Mouse (Mus musculus): ENCODE measurements around the gene Atp6ap1l.
"Not testable (repeated sequence)": the region's sequence is repeated elsewhere in the genome, so short reads cannot be mapped to it uniquely, and the experiment has no call there.

The Atp6ap1l gene

DNA sequence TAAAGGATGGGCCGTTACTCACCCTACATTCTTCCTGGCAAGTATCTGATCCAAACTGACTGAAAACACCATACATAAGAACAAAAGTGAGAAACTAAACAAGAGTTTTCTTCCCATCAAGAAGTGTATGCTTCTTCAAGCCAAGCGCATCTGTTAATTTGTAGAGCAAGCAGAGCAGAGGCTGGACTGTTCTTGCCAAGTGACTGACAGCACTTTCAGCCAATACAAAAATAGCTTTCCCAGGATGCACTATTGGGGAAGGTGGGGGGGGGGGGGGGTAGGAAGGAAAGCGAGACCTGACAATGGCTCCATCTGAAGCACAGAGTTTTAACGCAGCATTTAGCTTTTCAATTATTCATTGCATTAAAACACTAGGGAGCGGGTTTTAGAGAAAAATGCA lies at the start of gene Atp6ap1l:
Gene Atp6ap1l, minus strand, starts transcription at position 180 of the 400 bp plus-strand sequence.
- no peak for DNase-seq (ENCODE audit: low spot score in 2 of 2)

DNA sequence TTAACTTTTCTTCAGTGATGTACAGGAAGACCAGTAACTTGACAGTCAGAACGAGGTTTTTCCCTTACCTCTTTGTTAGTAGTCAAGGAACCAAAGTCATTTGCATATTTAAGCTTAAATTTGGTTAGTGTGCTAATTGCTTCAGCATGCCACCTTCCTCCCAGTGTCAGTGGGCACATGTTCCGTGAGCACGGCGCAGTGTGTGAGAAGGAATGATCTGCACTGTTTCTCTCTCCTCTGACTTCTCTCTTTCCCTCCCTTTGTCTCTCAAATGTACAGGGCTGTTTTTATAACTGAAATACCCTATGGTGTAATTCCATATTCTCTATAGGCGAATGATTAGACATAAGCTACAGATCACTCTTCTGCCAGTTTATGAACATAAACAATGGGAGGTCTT lies 34.4 kb upstream of the Atp6ap1l start:
- no peak for DNase-seq (ENCODE audit: low spot score in 2 of 2)

DNA sequence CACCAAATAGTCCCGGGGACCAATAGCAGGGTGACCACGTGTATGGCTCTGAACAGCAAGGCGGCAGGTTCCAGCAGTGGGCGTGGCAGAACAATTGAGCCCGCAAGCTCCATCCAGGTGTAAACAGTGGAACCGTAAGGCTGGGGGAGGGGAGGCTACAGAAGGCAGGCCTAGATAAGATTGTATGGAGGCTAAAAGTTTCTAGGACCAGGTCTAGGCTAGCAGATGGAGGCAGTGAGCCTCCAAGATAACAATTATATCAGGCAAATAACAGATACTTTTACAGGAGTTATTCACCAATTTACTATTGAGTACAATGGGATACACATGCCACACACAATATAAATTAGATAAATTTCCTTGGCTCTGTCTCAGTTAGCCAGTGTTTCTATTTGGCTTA lies 34.0 kb upstream of the Atp6ap1l start:
- DNase-seq (ENCODE audit: low spot score in 2 of 2), result peak in 1 of 2 experiments; percentile 11

DNA sequence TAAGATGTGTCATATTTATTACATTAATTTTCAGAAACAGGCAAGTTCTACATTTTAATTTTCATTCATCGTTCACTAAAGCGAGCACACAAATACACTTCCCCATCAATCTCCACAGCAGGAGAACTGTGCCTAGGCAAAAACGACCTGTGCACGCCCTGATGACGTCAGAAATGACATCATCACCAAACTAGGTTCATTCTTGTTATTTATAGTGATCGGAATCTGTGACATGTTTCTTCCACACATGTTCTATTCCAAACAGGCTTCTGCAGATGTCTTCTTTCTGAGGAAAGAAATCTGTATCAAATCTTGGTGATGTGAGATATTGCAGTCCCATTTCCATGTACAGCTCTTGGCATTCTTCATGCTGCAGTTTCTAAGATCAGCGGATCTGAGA lies 30.7 kb upstream of the Atp6ap1l start:
- DNase-seq (ENCODE audit: low spot score in 2 of 2), result no peak

DNA sequence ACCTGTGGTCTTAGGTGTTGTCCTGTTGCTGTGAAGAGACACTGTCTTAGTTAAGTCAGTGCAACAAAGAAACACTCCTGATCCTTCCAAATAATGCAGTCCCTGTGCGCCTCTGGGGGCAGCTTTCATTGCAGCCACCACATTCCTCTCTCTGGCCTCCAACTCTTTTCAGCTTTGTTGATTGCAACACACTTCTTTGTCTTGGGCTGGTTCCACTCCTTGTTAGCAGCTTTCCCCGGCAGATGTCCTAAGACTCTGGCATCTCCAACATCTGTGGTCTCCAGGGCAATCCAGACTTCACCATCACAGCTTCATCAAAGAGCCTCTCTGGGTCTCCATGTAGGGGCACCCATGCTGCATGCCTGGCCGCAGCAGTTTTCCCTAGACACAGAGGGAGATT lies 28.1 kb upstream of the Atp6ap1l start:
- no peak for DNase-seq (ENCODE audit: low spot score in 2 of 2)

DNA sequence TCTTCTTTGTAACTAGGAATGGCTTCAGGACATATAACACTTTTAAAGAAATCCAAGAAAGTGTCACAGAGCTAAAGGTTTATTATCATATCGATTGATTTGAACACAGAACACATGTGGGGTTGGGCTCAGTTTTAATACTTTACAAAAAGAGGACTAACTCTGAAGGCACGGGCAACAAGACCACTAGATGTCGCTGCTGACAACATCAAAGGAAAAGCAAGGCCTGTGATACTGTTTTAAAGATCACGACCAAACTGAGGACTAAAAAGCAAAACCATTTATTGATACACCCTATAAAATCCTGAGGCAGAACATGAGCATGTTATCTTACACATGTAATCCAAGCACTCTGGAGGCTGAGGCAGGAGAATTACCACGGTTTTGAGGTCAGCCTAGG lies 24.7 kb upstream of the Atp6ap1l start:
- peak; percentile 18 to 58 for DNase-seq (ENCODE audit: low spot score in 2 of 2)

DNA sequence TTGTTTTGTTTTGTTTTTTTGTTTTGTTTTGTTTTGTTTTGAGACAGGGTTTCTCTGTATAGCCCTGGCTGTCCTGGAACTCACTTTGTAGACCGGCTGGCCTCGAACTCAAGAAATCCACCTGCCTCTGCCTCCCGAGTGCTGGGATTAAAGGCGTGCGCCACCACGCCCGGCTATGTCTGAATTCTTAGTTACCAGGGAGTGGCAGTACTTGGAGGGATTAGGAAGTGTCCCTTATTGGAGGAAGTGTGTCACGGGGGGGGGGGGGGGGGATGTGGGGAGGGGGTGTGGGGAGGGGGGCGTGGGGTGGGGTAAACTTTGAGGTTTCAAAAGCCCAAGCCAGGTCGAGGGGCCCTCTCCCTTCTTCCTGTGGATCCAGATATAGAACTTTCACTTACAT lies 23.1 kb upstream of the Atp6ap1l start:
- DNase-seq (ENCODE audit: low spot score in 2 of 2), result not testable (repeated sequence)

DNA sequence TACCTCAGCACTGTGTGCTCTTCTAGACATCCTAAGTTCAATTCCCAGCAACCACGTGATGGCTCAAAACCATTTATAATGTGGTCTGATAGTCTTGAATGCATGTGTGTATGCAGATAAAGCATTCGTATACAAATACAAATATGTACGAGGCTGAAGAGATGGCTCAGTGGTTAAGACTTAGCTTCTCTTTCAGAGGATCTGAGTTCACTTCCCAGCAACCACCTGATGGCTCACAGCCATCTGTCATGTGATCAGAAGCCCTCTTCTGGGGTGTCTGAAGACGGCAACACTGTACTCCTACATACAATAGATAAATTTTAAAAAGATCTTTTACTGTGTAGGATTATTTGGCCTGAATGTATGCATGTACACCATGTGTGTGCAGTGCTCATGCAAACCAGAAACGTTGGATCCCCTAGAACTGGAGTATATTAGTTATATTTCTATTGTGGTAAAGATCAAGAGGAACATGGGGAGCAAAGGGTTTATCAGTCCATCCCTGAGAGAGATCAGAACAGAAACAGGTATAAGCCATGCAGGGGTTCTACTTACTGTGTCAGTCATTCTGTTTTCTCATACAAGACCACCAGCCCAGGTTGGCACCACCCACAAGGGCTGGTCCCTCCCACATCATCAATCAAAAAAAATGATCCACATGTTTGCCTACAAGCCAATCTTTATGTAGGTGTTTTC lies 21.9 kb upstream of the Atp6ap1l start:
- DNase-seq (ENCODE audit: low spot score in 2 of 2), result no peak

DNA sequence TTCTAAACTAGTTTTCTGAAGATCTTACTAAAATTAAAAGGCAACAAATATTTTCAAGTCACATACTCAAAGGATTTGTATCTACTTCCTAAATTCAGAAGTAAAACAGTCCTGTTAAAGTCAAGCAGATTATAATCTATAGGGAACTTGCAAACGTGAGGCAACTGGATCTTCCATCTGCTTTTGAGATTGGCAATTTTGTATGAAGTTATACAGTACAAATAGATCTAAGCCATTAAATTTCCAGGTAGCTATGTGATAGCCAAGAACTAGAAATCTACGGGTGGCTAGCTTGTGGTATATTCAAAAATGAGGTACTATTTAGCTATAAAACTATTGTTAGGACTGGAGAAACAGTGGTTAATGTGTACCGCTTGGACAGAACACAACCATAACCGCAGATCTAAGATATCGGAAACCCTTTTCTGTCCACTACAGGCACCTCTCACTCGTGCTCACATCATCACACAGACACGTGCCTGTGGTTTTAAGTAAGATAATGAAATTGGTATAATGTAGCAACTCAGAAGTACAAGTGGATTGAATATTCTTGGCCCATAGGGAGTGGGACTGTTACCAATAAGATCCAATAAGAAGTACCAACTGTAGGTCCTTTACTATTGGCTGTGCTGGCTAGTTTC lies 21.1 kb upstream of the Atp6ap1l start:
- no peak for DNase-seq (ENCODE audit: low spot score in 2 of 2)

DNA sequence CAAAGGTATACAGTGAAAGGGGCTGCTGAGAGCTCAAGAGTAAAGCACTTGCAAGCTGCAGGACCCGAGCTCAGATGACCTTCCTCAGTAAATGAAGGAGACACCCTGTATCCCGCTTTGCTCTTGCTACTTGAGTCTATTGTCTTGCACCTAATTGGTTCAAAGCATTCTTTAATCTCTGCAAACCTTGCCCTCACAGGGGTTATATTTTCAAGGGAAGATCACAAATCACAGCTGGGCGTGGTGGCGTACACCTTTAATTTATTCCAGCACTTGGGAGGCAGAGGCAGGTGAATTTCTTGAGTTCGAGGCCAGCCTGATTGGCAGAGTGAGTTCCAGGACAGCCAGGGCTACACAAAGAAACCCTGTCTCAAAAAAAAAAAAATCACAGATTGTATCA lies 20.0 kb upstream of the Atp6ap1l start:
- no peak for DNase-seq (ENCODE audit: low spot score in 2 of 2)

DNA sequence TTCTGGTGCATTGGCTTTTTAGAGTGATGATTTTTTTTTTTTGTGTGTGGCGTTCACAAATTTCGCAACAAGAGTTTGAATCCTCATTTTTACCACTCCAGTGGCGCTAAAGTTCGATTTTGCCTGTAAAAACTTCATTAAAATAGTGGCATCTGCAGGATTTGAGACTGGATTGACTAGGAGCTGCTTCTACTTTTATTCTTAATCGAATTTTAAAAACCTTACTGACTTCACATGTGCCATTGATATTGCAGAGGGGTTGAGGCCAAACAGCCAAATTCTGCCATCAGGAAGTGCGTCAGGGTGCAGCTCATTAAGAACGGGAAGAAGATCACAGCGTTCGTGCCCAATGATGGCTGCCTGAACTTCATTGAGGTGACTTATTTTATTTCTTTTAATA lies 18.9 kb upstream of the Atp6ap1l start:
- no peak for DNase-seq (ENCODE audit: low spot score in 2 of 2)

DNA sequence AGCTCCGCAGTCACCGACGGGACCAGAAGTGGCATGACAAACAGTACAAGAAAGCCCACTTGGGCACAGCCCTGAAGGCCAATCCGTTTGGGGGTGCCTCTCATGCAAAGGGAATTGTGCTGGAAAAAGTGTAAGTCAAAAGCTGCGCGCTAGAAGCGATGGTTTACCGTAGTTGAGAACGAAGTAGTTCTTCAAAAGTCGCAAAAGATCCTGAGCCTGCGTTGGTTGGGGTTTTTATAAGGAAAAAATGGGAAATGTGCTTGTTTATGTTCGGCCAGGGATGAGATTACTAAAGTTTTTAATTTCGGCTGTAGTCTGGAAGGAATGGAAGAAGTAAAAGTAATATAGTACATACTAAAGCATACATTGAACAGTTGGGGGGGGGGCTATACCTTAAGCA lies 18.5 kb upstream of the Atp6ap1l start:
- DNase-seq (ENCODE audit: low spot score in 2 of 2), result not testable (repeated sequence)

DNA sequence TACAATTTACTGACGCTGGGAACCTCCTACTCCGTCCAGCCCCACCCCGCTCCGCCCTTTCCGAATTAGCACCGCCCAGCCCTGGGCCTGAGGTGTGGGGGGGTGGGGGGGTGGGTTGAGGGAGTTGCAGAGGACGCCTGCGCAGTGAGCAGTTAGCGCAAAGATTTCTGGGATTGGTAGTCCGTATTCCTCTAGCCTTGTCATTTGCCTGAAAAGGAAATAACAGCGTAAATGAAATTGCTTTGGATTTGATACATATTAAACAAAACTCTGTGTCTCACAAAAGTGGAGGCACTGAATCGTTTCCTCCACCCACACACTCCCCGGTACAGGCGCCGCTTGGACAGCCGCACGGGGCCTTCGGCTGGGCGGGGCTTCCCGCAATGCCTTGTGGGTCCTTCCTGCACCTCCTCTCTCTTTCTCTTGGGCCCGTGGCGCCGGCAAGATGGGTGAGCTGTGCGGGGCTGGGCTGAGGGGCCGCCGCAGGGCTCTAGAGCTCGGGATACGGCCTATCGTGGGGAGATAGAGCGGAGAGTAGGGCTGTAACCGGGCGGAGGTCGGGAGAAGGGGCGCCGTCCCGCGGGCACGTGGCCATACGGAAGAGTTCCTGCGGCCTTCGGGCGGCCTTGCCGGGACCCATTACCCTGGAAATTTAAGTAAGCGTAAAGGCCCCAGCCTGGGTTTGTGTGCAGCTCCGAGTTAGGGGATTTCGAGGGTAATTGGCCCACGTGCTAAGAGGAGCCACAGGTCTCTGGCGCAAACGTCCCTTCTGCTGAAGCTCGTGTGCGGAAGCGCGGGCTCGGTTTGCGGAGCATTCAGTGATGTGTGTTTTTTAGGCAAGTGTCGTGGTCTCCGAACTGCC lies 17.8 kb upstream of the Atp6ap1l start, which contains the start of gene Rps23:
Gene Rps23, plus strand, starts transcription at position 208 of the 862 bp plus-strand sequence.
- DNase-seq (ENCODE audit: low spot score in 2 of 2), result peak; percentile 83 to 87

DNA sequence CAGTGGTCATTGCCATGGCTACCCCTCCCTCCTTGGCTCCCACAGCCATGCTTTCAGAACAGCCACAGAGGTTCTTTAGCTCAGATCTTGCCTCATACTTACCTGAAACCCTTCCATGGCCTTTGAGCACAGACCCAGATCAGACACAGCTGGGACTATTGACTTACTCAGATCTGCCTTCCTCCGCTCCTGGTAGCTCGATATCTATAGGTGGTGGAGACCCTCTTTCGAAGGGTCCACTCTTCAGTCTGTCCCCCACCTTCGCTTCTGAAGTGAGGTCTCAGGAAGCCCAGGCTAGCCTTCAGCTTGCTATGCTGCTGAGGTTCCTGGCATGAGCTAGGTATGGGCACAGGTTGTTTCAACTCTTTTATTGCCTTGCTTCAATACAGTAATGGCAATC lies 9.6 kb upstream of the Atp6ap1l start:
- DNase-seq (ENCODE audit: low spot score in 2 of 2), result no peak

DNA sequence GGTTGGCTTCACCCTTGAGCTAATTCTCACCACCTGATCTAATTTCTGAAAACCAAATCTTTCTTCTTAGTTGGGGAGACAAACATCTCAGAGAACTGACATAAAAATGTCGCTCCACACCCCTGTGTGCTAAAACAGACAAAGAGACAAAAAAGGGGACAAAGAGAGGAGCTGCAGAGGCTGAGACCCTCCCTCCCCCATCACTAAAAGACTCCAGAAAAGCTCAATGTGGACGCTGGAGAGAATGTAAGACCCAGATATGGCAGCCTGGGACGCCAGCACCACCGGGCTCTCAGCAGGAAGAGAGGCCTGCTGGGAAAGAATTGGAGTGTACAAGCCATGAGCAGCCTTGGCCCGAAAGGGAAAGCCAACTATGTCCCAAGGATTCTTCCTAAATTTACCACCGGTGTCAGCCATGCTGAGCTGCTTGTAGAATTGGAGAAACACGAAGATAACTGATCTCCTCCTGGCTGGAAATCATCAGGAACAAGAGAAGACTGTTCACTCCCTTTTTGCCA lies 8.6 kb upstream of the Atp6ap1l start:
- DNase-seq (ENCODE audit: low spot score in 2 of 2), result no peak

DNA sequence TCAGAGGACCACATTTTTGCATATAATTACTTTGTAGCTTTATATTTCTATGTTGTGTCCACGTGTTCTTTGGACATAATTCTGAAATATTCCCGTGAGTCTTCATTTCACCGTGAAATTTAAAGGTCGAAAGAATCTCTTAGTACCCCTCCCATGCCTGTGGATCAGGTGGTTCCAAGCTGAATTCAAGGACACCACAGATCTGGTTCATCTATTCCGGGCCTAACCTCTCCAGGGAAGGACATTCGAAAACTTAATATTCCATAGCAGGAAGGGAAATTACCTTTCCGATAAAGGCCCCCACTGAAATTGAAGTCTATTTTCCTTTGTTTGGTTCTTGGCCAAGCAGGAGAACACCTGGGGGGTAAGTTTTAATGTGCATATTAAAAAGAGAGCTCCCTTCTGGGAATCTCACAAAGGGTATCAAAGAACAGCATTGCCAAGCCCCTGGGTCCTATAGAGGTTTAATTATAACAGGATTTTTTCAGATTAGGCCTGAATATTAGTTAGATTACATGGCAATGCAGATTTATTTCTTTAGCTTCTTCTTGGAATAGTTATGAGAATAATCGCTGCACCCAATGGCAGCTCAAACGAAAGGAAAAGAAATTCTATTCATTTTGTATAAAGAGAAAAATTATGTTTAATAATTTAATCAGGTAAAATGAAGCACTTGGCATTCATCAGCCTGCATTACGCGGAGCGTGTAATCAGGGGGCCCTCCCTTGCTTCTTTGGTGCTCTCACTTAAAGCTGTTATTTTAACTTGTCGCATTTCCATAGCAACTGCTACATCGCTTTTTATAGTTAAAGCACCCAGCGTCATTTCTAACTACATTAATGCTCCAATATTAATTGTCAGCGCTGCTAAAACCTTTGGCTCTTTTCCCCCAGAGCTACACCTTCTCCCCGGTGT lies 7.9 kb upstream of the Atp6ap1l start:
- no peak for DNase-seq (ENCODE audit: low spot score in 2 of 2)

DNA sequence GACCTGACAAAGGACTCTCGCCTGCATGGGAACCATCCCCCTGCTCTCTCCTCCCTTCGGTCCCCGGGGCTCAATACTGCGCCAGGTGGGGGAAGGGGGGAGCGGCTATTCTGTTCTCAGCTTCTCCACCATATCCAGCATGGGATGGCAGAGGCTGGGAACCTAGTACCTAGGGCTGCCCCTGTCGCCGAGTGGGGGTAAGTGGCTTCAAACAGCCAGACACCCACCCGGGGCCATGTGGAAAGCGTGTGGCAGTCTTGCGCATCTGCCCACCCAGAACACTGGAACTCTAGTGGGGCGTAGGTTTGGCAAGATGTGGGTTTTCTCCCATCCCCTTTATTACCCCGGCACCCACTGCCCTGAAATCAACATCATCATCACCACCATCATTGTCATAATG lies 2.2 kb upstream of the Atp6ap1l start:
- no peak for DNase-seq (ENCODE audit: low spot score in 2 of 2)

DNA sequence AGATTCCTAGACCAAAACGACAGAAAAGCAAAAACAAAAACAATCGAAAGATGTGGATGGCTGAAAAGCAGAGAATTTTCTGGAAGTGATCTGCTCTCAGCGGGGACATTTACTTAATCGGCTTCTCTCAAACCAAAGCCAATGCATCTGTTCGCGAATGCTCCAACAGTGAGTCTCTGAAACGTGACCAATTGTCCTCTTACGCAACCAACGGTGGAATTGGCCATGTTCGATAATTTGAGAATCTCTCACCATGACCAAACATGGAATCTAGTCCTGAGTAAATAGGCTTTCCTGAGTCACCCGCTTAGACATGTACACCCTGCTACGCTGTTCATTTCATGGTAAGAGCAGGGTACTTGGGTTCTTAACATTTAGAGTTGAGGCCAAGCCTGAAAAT lies 8.3 kb downstream of the Atp6ap1l start:
- DNase-seq (ENCODE audit: low spot score in 2 of 2), result no peak

DNA sequence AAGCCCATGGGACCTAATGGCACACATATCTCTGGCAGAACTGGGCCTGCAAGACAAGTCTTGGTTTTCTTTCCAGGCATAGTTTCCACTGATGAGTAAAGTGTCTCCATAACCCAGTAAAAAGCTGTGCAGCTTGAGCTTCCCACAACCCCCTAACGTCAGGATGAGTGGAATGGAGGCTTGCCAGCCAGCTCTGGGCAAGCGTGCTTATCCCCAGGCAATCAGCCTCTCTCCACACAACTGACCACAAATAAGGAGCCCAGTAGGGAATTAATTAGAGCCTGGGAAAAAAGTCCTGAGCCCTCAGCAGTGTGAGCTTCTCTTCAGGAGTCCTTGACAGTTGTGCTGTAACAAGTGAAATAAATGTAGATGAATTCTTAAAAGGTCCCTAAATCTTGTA lies 9.1 kb downstream of the Atp6ap1l start:
- no peak for DNase-seq (ENCODE audit: low spot score in 2 of 2)

DNA sequence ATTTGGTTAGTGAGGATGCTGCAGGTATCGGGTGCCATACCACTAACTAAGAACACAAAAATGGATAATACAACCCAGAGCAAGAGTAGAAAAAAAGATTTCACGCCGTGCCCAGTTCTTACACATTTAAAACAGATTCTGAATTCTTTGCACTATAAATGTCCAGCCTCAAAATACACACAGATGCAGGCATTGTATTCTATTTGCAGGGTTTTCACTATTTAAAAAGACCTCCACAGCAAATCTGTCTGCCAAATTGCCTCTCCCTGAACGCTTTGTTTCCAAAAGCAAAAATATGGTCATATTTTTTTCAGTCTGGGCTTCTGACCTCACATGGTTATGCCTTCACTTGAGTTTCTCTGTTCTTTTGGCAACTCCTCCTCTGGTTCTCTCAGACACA lies 10.3 kb downstream of the Atp6ap1l start:
- DNase-seq (ENCODE audit: low spot score in 2 of 2), result no peak

DNA sequence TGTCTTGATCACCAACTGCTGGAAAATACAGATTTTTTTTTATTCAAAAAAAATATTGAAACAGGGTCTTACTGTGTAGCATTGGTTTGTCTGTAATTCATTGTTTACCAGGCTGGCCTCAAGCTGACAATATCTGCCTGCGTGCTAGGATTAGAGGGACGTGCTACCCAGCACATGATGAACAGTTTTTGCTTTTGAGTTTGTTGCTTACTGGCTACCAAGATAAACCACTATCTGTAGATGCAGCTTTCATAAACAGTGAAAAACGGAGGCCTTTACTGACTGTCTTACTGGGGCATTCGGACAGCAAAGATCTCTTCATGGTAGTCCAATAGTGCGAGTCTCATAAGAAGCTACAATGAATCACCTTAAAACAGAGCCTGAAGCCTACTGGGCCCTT lies 15.0 kb downstream of the Atp6ap1l start:
- DNase-seq (ENCODE audit: low spot score in 2 of 2), result no peak
